Mouse (Mus musculus): ENCODE measurements around the gene Ckap2. TPM values are rescaled to one million over a fixed set of nuclear protein-coding genes. Genes with fewer than 3 reads are reported as not detected.

Gene Ckap2
- total and polyA plus RNA-seq, 3 experiments: 19.5 to 48.8 (median 31.3) TPM

DNA sequence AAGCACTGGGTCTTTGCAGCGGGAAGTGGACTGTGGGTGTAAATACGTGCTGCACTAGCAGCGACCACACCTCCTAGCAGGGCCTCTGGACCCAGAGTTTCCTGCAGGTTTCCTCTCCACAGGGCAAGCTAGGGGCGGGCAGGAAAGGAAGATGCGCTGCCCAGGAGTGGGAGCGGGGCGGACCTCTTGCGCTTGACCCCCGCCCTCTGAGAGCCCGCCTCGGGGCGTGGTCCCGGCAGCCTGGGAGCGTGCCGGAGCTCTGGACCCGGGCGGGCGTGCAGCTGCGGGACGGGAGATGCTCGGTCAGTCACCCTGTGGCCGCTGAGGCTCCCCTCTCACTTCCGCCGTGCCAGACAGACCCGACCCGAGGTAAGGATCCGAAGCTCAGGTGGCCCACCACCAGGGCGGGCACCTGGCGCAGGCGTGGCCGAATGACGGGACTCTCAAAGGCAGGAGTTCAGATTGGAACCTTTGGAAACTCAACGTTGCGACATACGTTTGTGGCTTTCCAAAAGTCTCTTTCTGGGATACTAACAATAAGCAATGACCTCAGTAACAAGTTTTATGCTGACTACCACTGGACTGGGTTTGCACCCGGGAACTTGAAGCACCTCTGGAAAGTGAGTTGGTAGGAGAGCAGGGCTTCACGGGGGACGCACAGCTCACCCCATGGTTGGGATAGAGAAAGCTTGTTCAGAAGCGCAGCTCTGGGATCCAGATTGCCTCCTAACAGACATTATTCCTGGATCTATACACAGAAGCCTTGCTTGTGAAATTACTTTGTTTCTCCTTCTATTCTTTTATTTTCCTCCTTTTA is 41.6 kb upstream of the Ckap2 start, which contains the start of gene Thsd1:
Thsd1 (plus strand) TSS at position 253 of the 817 bp plus-strand sequence.
- Histone ChIP-seq H3K27ac (ENCODE audit: insufficient read depth, low read depth) (no peak within 1 kb of the TSS), H3K36me3 (replicated peaks in 1 of 2; ENCODE audit: control insufficient read depth in 1 of 2, insufficient read depth in 1 of 2, low read length in 1 of 2) (peaks cover 6 to 18% of the 10 kb centered on the region in 2 experiments), H3K4me2 (ENCODE audit: insufficient read depth, low read depth, poor library complexity, severe bottlenecking) (peak within 1 kb of the TSS; percentile 44), H3K9me3 (replicated peaks; ENCODE audit: low read length) (no peaks in the 10 kb centered on the region), H3K79me2 (replicated peaks; ENCODE audit: control insufficient read depth, extremely low read depth, insufficient read depth, poor library complexity, severe bottlenecking) (no peaks in the 10 kb centered on the region), H3K27me3 (replicated peaks) (no peaks in the 10 kb centered on the region), H3K4me1 (ENCODE audit: control insufficient read depth in 1 of 2, insufficient read depth in 2 of 2) (peaks cover 6 to 13% of the 10 kb centered on the region in 2 experiments; a peak in 2 of 4 replicates), H3K4me3 (replicated peaks in 1 of 3; ENCODE audit: low read depth in 2 of 3, low read length in 2 of 3, poor library complexity in 1 of 3) (peak within 1 kb of the TSS; percentile 37 to 58 (median 40)), H3K9ac (ENCODE audit: insufficient read depth, low read depth) (peak within 1 kb of the TSS; percentile 10; the same call in 1 of the 2 replicates)
- peak; percentile 8 for DNase-seq (ENCODE audit: extremely low read depth)
- dilution Hi-C loops (cut with MboI; ENCODE audit: extremely low pct_ligation_motif_present, extremely low pct_unique_long_range_greater_than_20kb, low sequenced_read_pairs): no loop called here
- in situ Hi-C loops (cut with MboI; ENCODE audit: low pct_ligation_motif_present, low pct_unique_long_range_greater_than_20kb, low sequenced_read_pairs): no loop called here
- peak; percentile 59 for TF ChIP-seq BHLHE40 (IDR thresholded peaks at IDR 0.05; ENCODE audit: low read depth, low read length)
- TF ChIP-seq NRF1 (IDR thresholded peaks at IDR 0.05; ENCODE audit: low read depth, low read length): peak; percentile 37; the same call in 1 of the 2 replicates
- no peak for TF ChIP-seq UBTF (IDR thresholded peaks at IDR 0.05; ENCODE audit: low read depth, low read length)
- no peak for TF ChIP-seq NELFE (IDR thresholded peaks at IDR 0.05; ENCODE audit: low read depth, low read length)
- TF ChIP-seq TCF12 (IDR thresholded peaks at IDR 0.05; ENCODE audit: low read depth, low read length): peak; percentile 52
- no peak for TF ChIP-seq E2F4 (IDR thresholded peaks at IDR 0.05; ENCODE audit: insufficient replicate concordance, low read depth, low read length)
- TF ChIP-seq POLR2A (IDR thresholded peaks at IDR 0.05; ENCODE audit: low read depth, low read length): peak; percentile 45; the same call in 1 of the 2 replicates
- TF ChIP-seq EP300 (IDR thresholded peaks at IDR 0.05; ENCODE audit: low read length): 0 out of 2 replicates have a peak, but pooled peaks have one; percentile 14
- TF ChIP-seq ZKSCAN1 (IDR thresholded peaks at IDR 0.05; ENCODE audit: borderline replicate concordance, low read depth, low read length): no peak
- no peak for TF ChIP-seq ZNF384 (IDR thresholded peaks at IDR 0.05; ENCODE audit: low read depth, low read length)
- no peak for TF ChIP-seq USF2 (conservative IDR thresholded peaks at IDR 0.05; ENCODE audit: low read depth, low read length)
- no peak for TF ChIP-seq PAX5 (IDR thresholded peaks at IDR 0.05; ENCODE audit: low read length)
- TF ChIP-seq CHD1 (IDR thresholded peaks at IDR 0.05; ENCODE audit: low read depth, low read length): no peak
- no peak for TF ChIP-seq MAFK (IDR thresholded peaks at IDR 0.05; ENCODE audit: insufficient replicate concordance, low read length)

DNA sequence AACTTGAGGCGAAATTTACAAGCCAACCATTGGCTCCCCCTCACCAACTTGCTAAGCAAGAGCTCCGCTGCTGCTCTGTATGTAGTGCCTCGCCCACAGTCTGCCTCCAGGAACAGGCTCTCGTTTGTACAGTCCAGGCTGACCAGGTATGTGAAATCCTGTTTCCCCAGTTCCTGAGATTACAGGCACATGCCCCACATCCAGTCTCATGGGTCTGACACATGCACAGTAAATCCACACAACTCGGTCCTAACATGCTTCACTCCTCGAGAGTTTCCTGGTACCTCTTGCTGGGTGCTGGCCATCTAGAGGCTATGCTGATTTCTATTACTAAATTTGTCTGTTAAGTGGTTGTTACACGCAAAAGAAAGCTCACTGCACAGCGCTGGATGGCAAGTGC is 40.7 kb upstream of the Ckap2 start:
- peaks cover 6 to 13% of the 10 kb centered on the region in 2 experiments; a peak in 2 of 4 replicates for H3K4me1 ChIP-seq (ENCODE audit: control insufficient read depth in 1 of 2, insufficient read depth in 2 of 2)
- no peak overlapping the region for H3K4me2 ChIP-seq (ENCODE audit: insufficient read depth, low read depth, poor library complexity, severe bottlenecking)

More for the DNA sequence above, 40.7 kb upstream of the Ckap2 start:
- Histone ChIP-seq H3K27ac (ENCODE audit: insufficient read depth, low read depth) (no peak overlapping the region), H3K36me3 (replicated peaks in 1 of 2; ENCODE audit: control insufficient read depth in 1 of 2, insufficient read depth in 1 of 2, low read length in 1 of 2) (peaks cover 6 to 23% of the 10 kb centered on the region in 2 experiments), H3K9me3 (replicated peaks; ENCODE audit: low read length) (no peaks in the 10 kb centered on the region), H3K79me2 (replicated peaks; ENCODE audit: control insufficient read depth, extremely low read depth, insufficient read depth, poor library complexity, severe bottlenecking) (no peaks in the 10 kb centered on the region), H3K4me3 (replicated peaks in 1 of 3; ENCODE audit: low read depth in 2 of 3, low read length in 2 of 3, poor library complexity in 1 of 3) (no peak overlapping the region), H3K27me3 (replicated peaks) (no peaks in the 10 kb centered on the region), H3K9ac (ENCODE audit: insufficient read depth, low read depth) (no peak overlapping the region)
- TF ChIP-seq MXI1 (IDR thresholded peaks at IDR 0.05; ENCODE audit: low read depth, low read length) (no peak), HCFC1 (IDR thresholded peaks at IDR 0.05; ENCODE audit: low read depth, low read length) (no peak), BHLHE40 (IDR thresholded peaks at IDR 0.05; ENCODE audit: low read depth, low read length) (no peak), CHD1 (IDR thresholded peaks at IDR 0.05; ENCODE audit: low read depth, low read length) (no peak), MAX (IDR thresholded peaks at IDR 0.05; ENCODE audit: low read length) (no peak), NRF1 (IDR thresholded peaks at IDR 0.05; ENCODE audit: low read depth, low read length) (no peak), ZNF384 (IDR thresholded peaks at IDR 0.05; ENCODE audit: low read depth, low read length) (no peak), ELF1 (IDR thresholded peaks at IDR 0.05; ENCODE audit: low read depth, low read length) (no peak), MAZ (IDR thresholded peaks at IDR 0.05; ENCODE audit: low read depth, low read length) (no peak), UBTF (IDR thresholded peaks at IDR 0.05; ENCODE audit: low read depth, low read length) (no peak), E2F4 (IDR thresholded peaks at IDR 0.05; ENCODE audit: insufficient replicate concordance, low read depth, low read length) (no peak), ZC3H11A (IDR thresholded peaks at IDR 0.05; ENCODE audit: low read depth, low read length) (no peak), ZKSCAN1 (IDR thresholded peaks at IDR 0.05; ENCODE audit: borderline replicate concordance, low read depth, low read length) (no peak), MYC (IDR thresholded peaks at IDR 0.05; ENCODE audit: low read depth, low read length) (no peak), RCOR1 (conservative IDR thresholded peaks at IDR 0.05; ENCODE audit: low read depth, low read length) (no peak), SIN3A (IDR thresholded peaks at IDR 0.05; ENCODE audit: low read length) (no peak)
- no peak for DNase-seq (ENCODE audit: extremely low read depth)
- in situ Hi-C loops (cut with MboI; ENCODE audit: low pct_ligation_motif_present, low pct_unique_long_range_greater_than_20kb, low sequenced_read_pairs) (no loop called here), dilution Hi-C loops (cut with MboI; ENCODE audit: extremely low pct_ligation_motif_present, extremely low pct_unique_long_range_greater_than_20kb, low sequenced_read_pairs) (no loop called here)
